Mouse (Mus musculus) embryonic facial prominence, embryonic 10.5 days (tissue): Measurements from ENCODE around the gene Fbxl3. TPM values are rescaled to one million over a fixed set of nuclear protein-coding genes. Genes with fewer than 3 reads are reported as not detected.

ENCODE experiments used
- DNase-seq: peaks from one replicate; pipeline ENCODE4 v3.0.0-alpha.2; 2017; ENCODE audit warnings: low spot score
- H3K27ac ChIP-seq: fragments of 300-500 bp; sonication (generic); replicated peaks from 2 replicates; pipeline ENCODE4 v1.5.1; 2016; ENCODE audit warnings: mild to moderate bottlenecking
- H3K27me3 ChIP-seq: fragments of 300-500 bp; sonication (generic); replicated peaks from 2 replicates; pipeline ENCODE4 v1.6.1; 2016; ENCODE audit warnings: low read depth, mild to moderate bottlenecking; ENCODE audit not compliant: poor library complexity, severe bottlenecking
- H3K36me3 ChIP-seq: fragments of 300-500 bp; sonication (generic); replicated peaks from 2 replicates; pipeline ENCODE4 v1.6.1; 2016; ENCODE audit warnings: mild to moderate bottlenecking, moderate library complexity
- H3K4me1 ChIP-seq: fragments of 300-500 bp; sonication (generic); 2 replicates; pipeline ENCODE4 v1.6.1; 2016
- H3K4me3 ChIP-seq: fragments of 300-500 bp; sonication (generic); 2 replicates; pipeline ENCODE4 v1.5.1; 2016; ENCODE audit warnings: mild to moderate bottlenecking, moderate library complexity
- H3K9me3 ChIP-seq: fragments of 300-500 bp; sonication (generic); 2 replicates; pipeline ENCODE4 v1.6.1; 2016; ENCODE audit warnings: mild to moderate bottlenecking
- WGBS: fragments of 180-500 bp; shearing (Covaris S2); methylation state at CpG from one replicate; pipeline ENCODE4 v1.1.7; 2016; 5-methylcytosine and 5-hydroxymethylcytosine counted together
- polyA plus RNA-seq: library from polyadenylated mRNA; unstranded; fragments of >200 nt; fragmentation: Nextera tagmentation; extraction: Ambion mirVana; gene quantifications from 2 replicates; pipeline ENCODE4 v1.2.1, GENCODE M21; 2016

Gene Fbxl3
- polyA plus RNA-seq, 1 experiment from 2014 or later, result 13.9 TPM

- H3K4me1 ChIP-seq, result peaks cover 16% of the 10 kb centered on the region
- no peaks in the 10 kb centered on the region for H3K27me3 ChIP-seq
- peaks cover 33% of the 10 kb centered on the region for H3K36me3 ChIP-seq
- WGBS, result 4% methylated on average over 2 of the region's 2 CpGs
- no peaks in the 10 kb centered on the region for H3K9me3 ChIP-seq
- DNase-seq, result no peak
- H3K27ac ChIP-seq, result peak overlapping the region; percentile 99
- H3K4me3 ChIP-seq, result peak overlapping the region; percentile 85
Measured at GRCm38 (mm10) chr14:103098213-103098586, 1.2 kb downstream of the Fbxl3 start.

- Histone ChIP-seq H3K4me3 (no peak overlapping the region), H3K9me3 (no peaks in the 10 kb centered on the region), H3K27me3 (no peaks in the 10 kb centered on the region), H3K4me1 (peaks cover 16% of the 10 kb centered on the region), H3K27ac (no peak overlapping the region), H3K36me3 (peaks cover 46% of the 10 kb centered on the region)
- DNase-seq, result no peak
- WGBS, result 86% methylated on average over 6 of the region's 6 CpGs
Measured at GRCm38 (mm10) chr14:103096621-103097020, 2.7 kb downstream of the Fbxl3 start.

- H3K4me1 ChIP-seq, result peaks cover 16% of the 10 kb centered on the region
- H3K36me3 ChIP-seq, result peaks cover 54% of the 10 kb centered on the region
- no peak overlapping the region for H3K4me3 ChIP-seq
- no peaks in the 10 kb centered on the region for H3K27me3 ChIP-seq
- 91% methylated on average over 8 of the region's 8 CpGs for WGBS
- no peak for DNase-seq
- H3K9me3 ChIP-seq, result no peaks in the 10 kb centered on the region
- H3K27ac ChIP-seq, result no peak overlapping the region
Measured at GRCm38 (mm10) chr14:103095826-103096225, 3.5 kb downstream of the Fbxl3 start.

DNA sequence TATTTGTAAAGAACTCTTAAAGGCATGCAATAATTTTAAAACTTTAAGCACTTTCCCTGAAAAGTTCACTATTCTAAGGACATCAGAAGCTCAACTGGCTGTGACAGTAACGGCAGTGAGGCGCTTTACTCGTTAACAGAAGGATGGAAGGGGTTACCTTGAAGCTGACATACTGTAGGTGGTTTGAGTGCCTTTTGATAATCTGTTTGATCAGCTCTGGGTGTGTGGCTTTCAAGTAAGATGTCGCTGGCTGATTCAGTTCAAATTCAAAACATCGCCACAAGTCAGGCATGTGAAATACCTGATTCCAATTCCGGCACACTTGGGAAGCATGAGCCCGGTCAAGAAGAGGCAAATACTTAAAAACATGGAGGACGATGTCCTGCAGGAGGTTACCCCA, 4.3 kb downstream of the Fbxl3 start:
- Histone ChIP-seq H3K27me3 (no peaks in the 10 kb centered on the region), H3K4me1 (peaks cover 16% of the 10 kb centered on the region), H3K9me3 (no peaks in the 10 kb centered on the region), H3K27ac (no peak overlapping the region), H3K4me3 (no peak overlapping the region), H3K36me3 (peaks cover 57% of the 10 kb centered on the region)
- DNase-seq, result no peak
- WGBS, result 93% methylated on average over 8 of the region's 8 CpGs

- no peak for DNase-seq
- Histone ChIP-seq H3K27ac (no peak overlapping the region), H3K36me3 (peaks cover 68% of the 10 kb centered on the region), H3K4me1 (peaks cover 16% of the 10 kb centered on the region), H3K9me3 (no peaks in the 10 kb centered on the region), H3K27me3 (no peaks in the 10 kb centered on the region), H3K4me3 (no peak overlapping the region)
- 77% methylated on average over 4 of the region's 4 CpGs for WGBS
Measured at GRCm38 (mm10) chr14:103093670-103094069, 5.7 kb downstream of the Fbxl3 start.

DNA sequence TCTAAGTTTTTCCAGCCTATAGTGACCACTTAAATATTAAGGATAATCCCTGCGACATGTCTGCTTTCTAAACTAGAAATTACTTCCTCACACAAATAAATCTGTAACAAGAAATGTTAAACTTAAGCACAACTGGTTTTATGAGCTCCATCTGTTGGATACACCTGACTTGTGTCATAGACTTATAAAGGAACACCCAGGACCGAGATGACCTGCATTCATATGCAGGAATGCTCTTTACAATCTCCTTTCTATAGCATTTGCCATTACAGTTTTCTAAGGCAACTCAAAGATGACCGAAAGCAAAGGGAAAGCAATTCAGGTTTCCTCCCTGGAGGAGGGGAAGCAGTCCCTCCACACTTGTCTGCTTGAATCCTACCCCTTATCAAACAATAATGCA, 6.1 kb downstream of the Fbxl3 start:
- H3K27ac ChIP-seq, result no peak overlapping the region
- 92% methylated on average over 3 of the region's 3 CpGs for WGBS
- peaks cover 16% of the 10 kb centered on the region for H3K4me1 ChIP-seq
- peaks cover 72% of the 10 kb centered on the region for H3K36me3 ChIP-seq
- H3K9me3 ChIP-seq, result no peaks in the 10 kb centered on the region
- no peak overlapping the region for H3K4me3 ChIP-seq
- no peaks in the 10 kb centered on the region for H3K27me3 ChIP-seq
- no peak for DNase-seq

DNA sequence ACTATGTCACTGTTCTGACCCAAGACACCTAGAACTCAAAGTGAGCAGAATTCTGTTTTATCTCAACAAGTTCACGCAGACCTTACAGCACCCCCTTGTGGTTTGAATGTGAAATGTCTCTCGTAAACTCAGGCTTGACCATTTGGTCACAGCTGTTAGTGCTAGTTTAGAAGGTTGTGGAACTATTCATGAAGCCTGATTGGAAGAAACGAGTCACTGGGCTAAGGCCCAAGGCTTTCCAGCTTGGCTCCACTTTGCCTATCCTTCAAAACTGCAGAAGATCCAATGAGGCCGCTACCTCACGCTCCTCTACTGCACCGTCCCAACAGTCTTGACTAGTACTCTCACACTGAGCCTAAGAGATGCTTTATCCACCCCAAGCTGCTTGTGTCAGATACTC, 10.7 kb downstream of the Fbxl3 start:
- WGBS, result 78% methylated on average over 6 of the region's 6 CpGs

GRCm38 (mm10) chr14:103087846-103088245, 11.5 kb downstream of the Fbxl3 start:
- H3K27me3 ChIP-seq, result no peaks in the 10 kb centered on the region
- H3K27ac ChIP-seq, result no peak overlapping the region
- no peaks in the 10 kb centered on the region for H3K4me1 ChIP-seq
- H3K36me3 ChIP-seq, result peaks cover 89% of the 10 kb centered on the region
- H3K9me3 ChIP-seq, result no peaks in the 10 kb centered on the region
- 92% methylated on average over 5 of the region's 5 CpGs for WGBS
- DNase-seq, result no peak
- H3K4me3 ChIP-seq, result no peak overlapping the region

More for the DNA sequence above, 10.7 kb downstream of the Fbxl3 start:
- Histone ChIP-seq H3K27me3 (no peaks in the 10 kb centered on the region), H3K36me3 (peaks cover 89% of the 10 kb centered on the region), H3K9me3 (no peaks in the 10 kb centered on the region), H3K4me1 (no peaks in the 10 kb centered on the region), H3K27ac (no peak overlapping the region), H3K4me3 (no peak overlapping the region)
- no peak for DNase-seq

- Histone ChIP-seq H3K36me3 (peaks cover 89% of the 10 kb centered on the region), H3K9me3 (no peaks in the 10 kb centered on the region), H3K4me1 (no peaks in the 10 kb centered on the region), H3K27ac (no peak overlapping the region), H3K27me3 (no peaks in the 10 kb centered on the region), H3K4me3 (no peak overlapping the region)
- DNase-seq, result no peak
- 93% methylated on average over 4 of the region's 4 CpGs for WGBS
Measured at GRCm38 (mm10) chr14:103086671-103087324, 12.6 kb downstream of the Fbxl3 start.

DNA sequence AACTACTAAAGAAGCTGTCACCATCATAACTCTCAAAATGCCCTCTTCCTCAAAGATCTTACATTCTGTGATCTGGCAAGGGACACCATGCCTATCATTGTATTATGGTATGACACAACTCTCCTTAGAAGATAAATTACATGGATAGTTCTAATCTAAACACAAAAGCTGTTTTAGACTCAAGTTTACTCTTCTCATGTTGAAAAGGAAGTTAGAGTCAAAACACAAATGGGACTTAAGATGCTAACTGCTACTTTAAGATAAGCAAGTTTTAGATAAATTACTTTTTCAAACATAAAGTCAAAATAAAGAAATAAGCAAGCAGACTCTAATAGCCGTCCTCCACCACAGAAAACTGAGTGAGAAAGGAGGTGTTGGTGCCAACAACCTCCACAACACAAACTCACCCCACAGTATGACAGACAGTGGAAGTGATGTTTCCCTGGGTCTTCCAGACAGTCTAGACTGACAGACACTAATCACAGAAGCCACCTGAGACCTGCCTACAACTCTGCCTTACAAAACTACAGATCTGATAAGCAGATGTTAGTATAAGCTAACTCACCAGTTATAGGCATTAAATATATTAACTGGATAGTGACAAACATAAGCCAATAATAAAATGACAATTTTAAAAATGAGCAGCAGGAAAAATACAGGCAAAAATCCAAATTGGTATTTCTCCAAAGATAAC, 13.4 kb downstream of the Fbxl3 start:
- H3K27me3 ChIP-seq, result no peaks in the 10 kb centered on the region
- H3K36me3 ChIP-seq, result peaks cover 85% of the 10 kb centered on the region
- no peaks in the 10 kb centered on the region for H3K4me1 ChIP-seq
- H3K9me3 ChIP-seq, result no peaks in the 10 kb centered on the region
- no peak overlapping the region for H3K27ac ChIP-seq
- 85% methylated on average over 1 of the region's 1 CpGs for WGBS
- no peak for DNase-seq
- no peak overlapping the region for H3K4me3 ChIP-seq

GRCm38 (mm10) chr14:103079209-103079977, 20.0 kb downstream of the Fbxl3 start:
- H3K36me3 ChIP-seq, result peaks cover 79% of the 10 kb centered on the region
- H3K9me3 ChIP-seq, result no peaks in the 10 kb centered on the region
- no peaks in the 10 kb centered on the region for H3K27me3 ChIP-seq
- H3K4me3 ChIP-seq, result no peak overlapping the region
- DNase-seq, result no peak
- H3K27ac ChIP-seq, result no peak overlapping the region
- 90% methylated on average over 9 of the region's 9 CpGs for WGBS
- no peaks in the 10 kb centered on the region for H3K4me1 ChIP-seq

DNA sequence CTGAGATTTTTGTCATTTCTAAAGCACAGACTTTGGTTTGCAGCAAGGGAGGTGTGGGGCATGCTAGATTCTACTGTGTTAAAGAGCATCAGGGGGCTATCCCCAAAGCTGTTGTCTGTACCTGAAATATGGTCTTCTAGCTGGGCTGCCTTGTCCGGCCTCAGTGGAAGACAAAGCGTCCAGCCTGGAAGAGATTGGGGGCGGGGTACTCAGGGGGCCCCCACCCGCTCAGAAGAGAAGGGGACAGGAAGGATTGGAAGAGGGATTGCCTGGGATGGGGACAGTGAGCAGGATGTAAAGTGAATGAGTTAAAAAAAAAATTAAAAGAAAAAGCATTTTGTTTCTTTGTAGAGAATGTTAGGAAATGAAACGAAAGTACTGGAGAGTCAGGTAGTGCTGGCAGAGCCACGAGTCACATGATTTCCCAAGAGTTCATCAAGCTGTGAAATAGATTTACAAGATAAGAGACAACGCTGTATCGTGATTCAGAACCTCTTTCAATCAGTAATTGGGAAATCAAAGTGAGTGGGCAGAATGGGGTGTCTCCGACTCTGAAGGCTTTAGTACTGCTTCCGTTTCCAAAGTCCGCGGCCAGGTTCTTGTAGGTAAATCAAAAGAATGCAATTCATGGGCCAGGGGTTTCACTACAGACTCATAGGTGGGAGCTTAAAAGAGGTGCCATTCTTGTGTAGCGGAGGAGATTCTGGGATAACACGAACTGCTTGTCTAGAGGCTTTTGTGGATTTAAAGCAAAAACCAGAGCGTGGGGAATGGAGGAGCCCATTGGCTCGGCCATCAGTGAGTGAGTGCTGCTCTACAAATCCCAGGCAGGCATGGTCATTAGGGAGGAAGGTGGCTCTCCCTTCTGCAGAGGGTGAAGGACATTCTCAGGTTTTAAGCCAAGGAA, 21.1 kb downstream of the Fbxl3 start:
- Histone ChIP-seq H3K4me3 (no peak overlapping the region), H3K27ac (no peak overlapping the region), H3K27me3 (no peaks in the 10 kb centered on the region), H3K36me3 (peaks cover 79% of the 10 kb centered on the region), H3K9me3 (no peaks in the 10 kb centered on the region), H3K4me1 (no peaks in the 10 kb centered on the region)
- DNase-seq, result no peak
- 90% methylated on average over 16 of the region's 16 CpGs for WGBS
